Mouse (Mus musculus): ENCODE data around the gene Aqp5. TPM values are rescaled to one million over a fixed set of nuclear protein-coding genes. Genes with fewer than 3 reads are reported as not detected.

Aqp5 gene
- 0.17 and 0.29 TPM in 2 replicates for polyA plus RNA-seq (2015; fragmentation: Nextera tagmentation; extraction: Ambion mirVana)

GRCm38 (mm10) chr15:99590429-99591084 is at the start of gene Aqp5:
Gene Aqp5 (plus strand): TSS chr15:99590782.

GRCm38 (mm10) chr15:99578802-99579485 is 11.6 kb upstream of the Aqp5 start, which contains the start of gene Aqp2:
Gene Aqp2 (plus strand): TSS chr15:99579055.

GRCm38 (mm10) chr15:99600986-99601822 is 10.6 kb downstream of the Aqp5 start, which contains the start of gene Aqp6:
Gene Aqp6 (plus strand): TSS chr15:99601400.

Other genes starting within 250 kb of the Aqp5 start
- gene Fmnl3, start 220.3 kb upstream of the Aqp5 start, polyA plus RNA-seq (2015; fragmentation: Nextera tagmentation; extraction: Ambion mirVana): 7.0 and 9.0 TPM in 2 replicates
- gene Tmbim6, start 197.9 kb upstream of the Aqp5 start, polyA plus RNA-seq (2015; fragmentation: Nextera tagmentation; extraction: Ambion mirVana): 228 and 262 TPM in 2 replicates
- 1.4 and 2.2 TPM in 2 replicates for gene Nckap5l, start 133.0 kb upstream of the Aqp5 start, polyA plus RNA-seq (2015; fragmentation: Nextera tagmentation; extraction: Ambion mirVana)
- gene Bcdin3d, start 116.1 kb upstream of the Aqp5 start, polyA plus RNA-seq (2015; fragmentation: Nextera tagmentation; extraction: Ambion mirVana): 7.7 and 8.2 TPM in 2 replicates
- gene Faim2, start 62.6 kb upstream of the Aqp5 start, polyA plus RNA-seq (2015; fragmentation: Nextera tagmentation; extraction: Ambion mirVana): 0.13 TPM in 1 of 2 replicates, not detected in the other
- not detected in 2 replicates for gene Aqp2, start 11.7 kb upstream of the Aqp5 start, polyA plus RNA-seq (2015; fragmentation: Nextera tagmentation; extraction: Ambion mirVana)
- not detected in 2 replicates for gene Aqp6, start 10.6 kb downstream of the Aqp5 start, polyA plus RNA-seq (2015; fragmentation: Nextera tagmentation; extraction: Ambion mirVana)
- gene Racgap1, start 60.9 kb downstream of the Aqp5 start, polyA plus RNA-seq (2015; fragmentation: Nextera tagmentation; extraction: Ambion mirVana): 70.4 and 74.5 TPM in 2 replicates
- gene Asic1, start 79.6 kb downstream of the Aqp5 start, polyA plus RNA-seq (2015; fragmentation: Nextera tagmentation; extraction: Ambion mirVana): 0.25 and 0.52 TPM in 2 replicates
- gene Smarcd1, start 111.3 kb downstream of the Aqp5 start, polyA plus RNA-seq (2015; fragmentation: Nextera tagmentation; extraction: Ambion mirVana): 11.6 and 14.5 TPM in 2 replicates
- not detected in 2 replicates for gene Gm17349, start 114.7 kb downstream of the Aqp5 start, polyA plus RNA-seq (2015; fragmentation: Nextera tagmentation; extraction: Ambion mirVana)
- 0.19 and 0.33 TPM in 2 replicates for gene Gpd1, start 126.7 kb downstream of the Aqp5 start, polyA plus RNA-seq (2015; fragmentation: Nextera tagmentation; extraction: Ambion mirVana)
- gene Cox14, start 134.8 kb downstream of the Aqp5 start, polyA plus RNA-seq (2015; fragmentation: Nextera tagmentation; extraction: Ambion mirVana): 115 and 136 TPM in 2 replicates
- gene Cers5, start 182.1 kb downstream of the Aqp5 start, polyA plus RNA-seq (2015; fragmentation: Nextera tagmentation; extraction: Ambion mirVana): 15.5 and 20.6 TPM in 2 replicates